Mouse (Mus musculus): ENCODE results near the gene Akain1. TPM values are rescaled to one million over a fixed set of nuclear protein-coding genes. Genes with fewer than 3 reads are reported as not detected.

The Akain1 gene
- polyA plus RNA-seq, 1 experiment from 2014 or later = not detected

Other genes with a start within 250 kb of the Akain1 start
- gene Zbtb14, start 56.3 kb upstream of the Akain1 start, polyA plus RNA-seq (2014; fragmentation: Nextera tagmentation; extraction: Ambion mirVana) = 15.2 and 19.2 TPM in 2 replicates